Mouse (Mus musculus) right cerebral cortex, adult 2 months (tissue): ENCODE measurements around the gene Vps25.

Source experiments
- DNase-seq, 2 experiments: peaks; one replicate each; pipeline ENCODE4 v3.0.0; 2021 to 2022; ENCODE audit warnings: low spot score in 2 of 2

The Vps25 gene

GRCm38 (mm10) chr11:101245071-101245470 lies 8.4 kb upstream of the Vps25 start:
- DNase-seq, result no peak

- no peak for DNase-seq
Observed at GRCm38 (mm10) chr11:101245855-101246701, 7.4 kb upstream of the Vps25 start, which contains the start of gene Ramp2. TSS of gene Ramp2 (plus strand) at chr11:101246028.

- no peak for DNase-seq
Observed at GRCm38 (mm10) chr11:101246702-101247012, 6.8 kb upstream of the Vps25 start.

- DNase-seq, result no peak
Observed at GRCm38 (mm10) chr11:101247521-101248030, 5.9 kb upstream of the Vps25 start.

GRCm38 (mm10) chr11:101248258-101248994 lies 5.1 kb upstream of the Vps25 start:
- DNase-seq, result peak; percentile 66 to 79

- DNase-seq, result no peak
Observed at GRCm38 (mm10) chr11:101251031-101251430, 2.5 kb upstream of the Vps25 start.

- no peak for DNase-seq
Observed at GRCm38 (mm10) chr11:101252941-101253340, 566 bp upstream of the Vps25 start.

- no peak for DNase-seq
Observed at GRCm38 (mm10) chr11:101255826-101256775, 2.6 kb downstream of the Vps25 start.

- DNase-seq, result peak; percentile 66 to 76
Observed at GRCm38 (mm10) chr11:101259261-101259712, 5.8 kb downstream of the Vps25 start.

GRCm38 (mm10) chr11:101259948-101260825 lies 6.7 kb downstream of the Vps25 start, which contains the start of gene Wnk4:
TSS of gene Wnk4 (plus strand) at chr11:101260567.
- DNase-seq, result peak; percentile 21 to 24

GRCm38 (mm10) chr11:101260826-101261380 lies 7.4 kb downstream of the Vps25 start:
- no peak for DNase-seq

- DNase-seq, result no peak
Observed at GRCm38 (mm10) chr11:101262272-101262967, 8.9 kb downstream of the Vps25 start.

- no peak for DNase-seq
Observed at GRCm38 (mm10) chr11:101263138-101263988, 9.9 kb downstream of the Vps25 start.

- DNase-seq, result no peak
Observed at GRCm38 (mm10) chr11:101263989-101264280, 10.4 kb downstream of the Vps25 start.

GRCm38 (mm10) chr11:101264954-101265471 lies 11.5 kb downstream of the Vps25 start:
- no peak for DNase-seq

- DNase-seq, result no peak
Observed at GRCm38 (mm10) chr11:101265906-101266305, 12.4 kb downstream of the Vps25 start.

GRCm38 (mm10) chr11:101269577-101270116 lies 16.1 kb downstream of the Vps25 start:
- no peak for DNase-seq

- no peak for DNase-seq
Observed at GRCm38 (mm10) chr11:101272446-101272845, 18.9 kb downstream of the Vps25 start.
